Mouse (Mus musculus) A20 (cell line): ENCODE measurements around the gene Tmem140.

ENCODE experiments used
- DNase-seq: peaks from one replicate; pipeline ENCODE4 v3.0.0-alpha.2; 2011; ENCODE audit warnings: low read depth, low spot score

Tmem140 gene

GRCm38 (mm10) chr6:34907696-34908260 lies 44.8 kb downstream of the Tmem140 start:
- no peak for DNase-seq

GRCm38 (mm10) chr6:34909631-34910345 lies 46.8 kb downstream of the Tmem140 start:
- DNase-seq, result no peak

GRCm38 (mm10) chr6:34910371-34911219 lies 47.6 kb downstream of the Tmem140 start, which contains the start of gene Wdr91:
TSS of gene Wdr91 (minus strand) at chr6:34910876.
- peak; percentile 95 for DNase-seq

- no peak for DNase-seq
These were observed 50.5 kb downstream of the Tmem140 start for GRCm38 (mm10) chr6:34913341-34914040.

GRCm38 (mm10) chr6:34914462-34914861 lies 51.5 kb downstream of the Tmem140 start:
- no peak for DNase-seq

GRCm38 (mm10) chr6:34919146-34919545 lies 56.2 kb downstream of the Tmem140 start:
- no peak for DNase-seq

GRCm38 (mm10) chr6:34919956-34920355 lies 57.0 kb downstream of the Tmem140 start, which contains the start of gene Stra8:
TSS of gene Stra8 (plus strand) at chr6:34920163.
- no peak for DNase-seq

GRCm38 (mm10) chr6:34920631-34921030 lies 57.7 kb downstream of the Tmem140 start:
- no peak for DNase-seq

- DNase-seq, result peak; percentile 76
These were observed 59.0 kb downstream of the Tmem140 start for GRCm38 (mm10) chr6:34921941-34922340.
